Mouse (Mus musculus): ENCODE results near the gene Polr1a.

DNA sequence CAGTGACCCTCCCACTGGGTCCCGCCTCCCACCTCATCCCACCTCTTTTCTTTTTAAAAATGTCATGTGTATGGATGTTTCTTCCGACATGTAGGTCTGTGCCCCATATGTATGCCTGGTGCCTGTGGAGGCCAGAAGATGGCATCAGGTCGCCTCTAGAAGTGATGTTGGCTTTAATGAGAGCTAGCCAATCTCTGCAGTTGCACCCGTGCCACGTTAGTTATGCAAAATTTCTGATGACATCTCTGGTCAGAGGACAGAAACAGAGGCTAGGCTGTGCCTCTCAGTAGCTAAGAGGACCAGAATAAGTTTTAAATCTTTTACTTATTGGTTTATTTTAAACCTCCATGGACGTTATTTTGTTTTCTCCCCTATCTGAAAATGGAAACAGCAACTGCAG lies 109.2 kb downstream of the Polr1a start:
- TF ChIP-seq CTCF (IDR thresholded peaks at IDR 0.05; ENCODE audit: low read depth, low read length) (no peak), EP300 (IDR thresholded peaks at IDR 0.05; ENCODE audit: insufficient read depth, low read depth, low read length) (no peak), POLR2A (IDR thresholded peaks at IDR 0.05; ENCODE audit: insufficient read depth, low read length) (no peak)

Data from ES-Bruce4 (cell line).